17 mouse cellular contexts compared by ENCODE assay signal in the genomic region with DNA sequence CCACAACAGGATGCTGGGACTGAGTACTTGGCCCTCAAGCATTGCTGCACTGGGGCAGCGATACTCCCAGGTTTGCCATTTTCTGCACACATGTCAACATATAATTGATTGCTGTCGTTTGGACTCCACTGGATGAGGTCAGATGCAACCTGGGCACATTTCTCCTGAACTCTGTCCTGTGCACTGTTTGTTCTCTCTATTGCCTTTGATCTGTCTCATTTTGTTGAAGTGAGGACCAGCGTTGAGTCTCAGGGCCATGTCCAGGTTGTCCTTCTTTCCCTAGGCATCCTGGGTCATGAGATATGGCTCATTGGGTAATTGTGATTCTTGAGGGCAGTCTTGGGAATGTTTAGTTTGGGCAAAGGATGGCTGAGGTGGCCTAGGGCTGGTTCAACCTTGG. TPM values are rescaled to one million over a fixed set of nuclear protein-coding genes. Genes with fewer than 3 reads are reported as not detected.
"Had no signal": no experiment of that assay in that cellular context is flagged by ENCODE, and none has a peak within 500 bp of the region (broad histone marks: within the 10 kb centered on the region; RNA-seq: fewer than 3 reads in every experiment).

No protein-coding gene starts in this region.

RNA-seq across cellular contexts. Expression of a gene that starts 2.1 kb away (rescaled TPM):
- total RNA-seq: megakaryocyte, adult 5-6 weeks; megakaryocyte-erythroid progenitor cell, adult 5-6 weeks had no signal
- polyA plus RNA-seq: lung, embryonic 14.5 days; lung, embryonic 16.5 days; midbrain, embryonic 10.5 days; midbrain, embryonic 12.5 days; midbrain, embryonic 14.5 days; midbrain, embryonic 16.5 days; myocyte; neural tube, embryonic 11.5 days; neural tube, embryonic 13.5 days; neural tube, embryonic 15.5 days; small intestine, adult 2 months; stomach, embryonic 14.5 days; stomach, embryonic 16.5 days; thymus, adult 2 months; urinary bladder, adult 2 months had no signal

RNA-seq across cellular contexts. Expression of a gene that starts 11.0 kb away (rescaled TPM):
- total RNA-seq: megakaryocyte, adult 5-6 weeks; megakaryocyte-erythroid progenitor cell, adult 5-6 weeks had no signal
- polyA plus RNA-seq: lung, embryonic 14.5 days; midbrain, embryonic 10.5 days; midbrain, embryonic 12.5 days; midbrain, embryonic 14.5 days; midbrain, embryonic 16.5 days; myocyte; neural tube, embryonic 11.5 days; neural tube, embryonic 13.5 days; neural tube, embryonic 15.5 days; stomach, embryonic 14.5 days; urinary bladder, adult 2 months had no signal

RNA-seq across cellular contexts. Expression of a gene that starts 15.9 kb away (rescaled TPM):
- total RNA-seq: megakaryocyte-erythroid progenitor cell, adult 5-6 weeks had no signal

RNA-seq across cellular contexts. Expression of a gene that starts 37.3 kb away (rescaled TPM):
- total RNA-seq: megakaryocyte, adult 5-6 weeks; megakaryocyte-erythroid progenitor cell, adult 5-6 weeks had no signal
- polyA plus RNA-seq: lung, embryonic 14.5 days; lung, embryonic 16.5 days; midbrain, embryonic 10.5 days; midbrain, embryonic 12.5 days; midbrain, embryonic 14.5 days; midbrain, embryonic 16.5 days; myocyte; neural tube, embryonic 11.5 days; neural tube, embryonic 13.5 days; neural tube, embryonic 15.5 days; small intestine, adult 2 months; stomach, embryonic 14.5 days; urinary bladder, adult 2 months had no signal
